Mouse (Mus musculus): Measurements from ENCODE around the gene Zfp874a. TPM values are rescaled to one million over a fixed set of nuclear protein-coding genes. Genes with fewer than 3 reads are reported as not detected.
"Not testable (repeated sequence)": the region's sequence is repeated elsewhere in the genome, so short reads cannot be mapped to it uniquely, and the experiment has no call there.

Zfp874a gene
- polyA plus RNA-seq, 1 experiment: 7.4 TPM

DNA sequence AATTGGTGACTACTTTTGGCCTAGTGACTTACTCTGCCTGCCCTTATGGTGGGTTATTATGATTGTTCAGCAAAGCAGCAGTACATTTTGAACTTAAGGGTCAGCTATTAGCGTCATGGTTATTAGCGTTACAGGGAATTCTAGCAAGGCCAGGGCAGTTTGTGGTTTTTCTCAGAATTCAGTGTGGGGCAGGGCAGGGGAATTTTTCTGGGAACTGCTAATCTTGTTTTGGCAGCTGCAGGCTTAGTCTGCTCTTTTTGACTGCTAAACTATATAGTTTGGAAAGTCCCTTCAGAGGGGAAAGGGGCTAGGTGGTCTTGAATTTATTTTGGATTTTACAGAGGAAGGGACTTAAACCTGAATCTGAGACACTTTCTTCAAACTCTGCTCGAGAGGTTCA is 17.9 kb upstream of the Zfp874a start:
- 88% methylated on average over 3 of the region's 3 CpGs for WGBS
- Histone ChIP-seq H3K4me3 (replicated peaks; ENCODE audit: insufficient read depth, low read depth, low read length) (no peak overlapping the region), H3K27ac (ENCODE audit: insufficient read depth, low read length) (no peak overlapping the region), H3K4me1 (ENCODE audit: control insufficient read depth, insufficient read depth, low read length) (no peaks in the 10 kb centered on the region), H3K27me3 (ENCODE audit: control insufficient read depth, insufficient read depth, low read length) (no peaks in the 10 kb centered on the region)
- no peak for TF ChIP-seq CTCF (IDR thresholded peaks at IDR 0.05; ENCODE audit: borderline replicate concordance, insufficient read depth, low read depth, low read length)
- no peak for TF ChIP-seq POLR2A (IDR thresholded peaks at IDR 0.05; ENCODE audit: borderline replicate concordance, insufficient read depth, low read length)
- no peak for DNase-seq

DNA sequence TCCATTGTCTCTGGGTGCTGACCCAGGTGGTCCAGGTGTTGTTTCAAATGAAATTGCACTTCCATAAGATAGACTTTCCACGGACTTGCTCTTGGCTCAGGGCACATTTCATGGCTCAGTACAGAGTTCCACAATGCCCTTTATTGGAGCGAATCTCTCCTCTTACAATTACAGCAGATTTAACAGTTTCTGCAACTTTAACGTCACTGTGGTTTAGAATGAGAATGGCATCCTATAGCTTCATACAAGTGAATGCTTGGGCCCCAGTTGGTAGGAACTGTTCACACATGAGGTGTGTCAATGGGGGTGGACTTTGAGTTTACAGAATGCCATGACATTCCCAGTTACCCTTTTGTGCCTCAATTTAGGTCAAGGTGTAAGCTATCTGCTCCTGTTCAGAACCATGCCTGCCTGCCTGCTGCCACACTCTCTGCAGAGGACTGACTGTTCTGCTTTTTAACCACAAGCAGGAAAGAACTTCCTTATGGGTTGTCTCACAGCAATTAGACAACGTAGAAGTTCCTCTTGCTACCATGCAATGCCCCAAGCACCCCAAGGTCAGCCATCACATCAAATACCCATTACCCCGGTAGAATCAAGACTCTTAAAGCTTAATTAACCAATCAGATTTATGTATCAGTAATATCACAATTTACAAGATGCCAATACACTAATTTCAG is 12.2 kb upstream of the Zfp874a start:
- not testable (repeated sequence) for H3K4me3 ChIP-seq (replicated peaks; ENCODE audit: insufficient read depth, low read depth, low read length); H3K27ac ChIP-seq (ENCODE audit: insufficient read depth, low read length); H3K27me3 ChIP-seq (ENCODE audit: control insufficient read depth, insufficient read depth, low read length); DNase-seq; H3K4me1 ChIP-seq (ENCODE audit: control insufficient read depth, insufficient read depth, low read length)
- WGBS: 81% methylated on average over 3 of the region's 5 CpGs

DNA sequence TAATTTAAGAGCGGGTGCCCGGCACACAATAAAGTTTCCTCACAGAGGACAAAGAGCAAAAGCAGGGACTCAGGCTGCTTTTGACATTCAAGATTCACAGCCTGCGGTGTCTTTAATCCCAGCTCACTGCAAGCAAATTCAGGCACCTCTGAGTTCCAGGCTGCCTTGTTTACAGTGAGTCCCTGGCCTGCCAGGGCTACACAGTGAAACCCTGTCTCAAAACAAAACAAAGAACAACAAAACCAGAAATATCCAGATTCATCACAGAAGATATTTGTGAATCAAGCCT is 541 bp upstream of the Zfp874a start:
- TF ChIP-seq POLR2A (IDR thresholded peaks at IDR 0.05; ENCODE audit: borderline replicate concordance, insufficient read depth, low read length): no peak
- TF ChIP-seq CTCF (IDR thresholded peaks at IDR 0.05; ENCODE audit: borderline replicate concordance, insufficient read depth, low read depth, low read length): no peak
- Histone ChIP-seq H3K4me3 (replicated peaks; ENCODE audit: insufficient read depth, low read depth, low read length) (peak overlapping the region; percentile 93), H3K27me3 (ENCODE audit: control insufficient read depth, insufficient read depth, low read length) (no peaks in the 10 kb centered on the region), H3K4me1 (ENCODE audit: control insufficient read depth, insufficient read depth, low read length) (no peaks in the 10 kb centered on the region), H3K27ac (ENCODE audit: insufficient read depth, low read length) (peak overlapping the region; percentile 38; the same call in 1 of the 2 replicates)
- no peak for DNase-seq
- WGBS: 5% methylated on average over 3 of the region's 3 CpGs

DNA sequence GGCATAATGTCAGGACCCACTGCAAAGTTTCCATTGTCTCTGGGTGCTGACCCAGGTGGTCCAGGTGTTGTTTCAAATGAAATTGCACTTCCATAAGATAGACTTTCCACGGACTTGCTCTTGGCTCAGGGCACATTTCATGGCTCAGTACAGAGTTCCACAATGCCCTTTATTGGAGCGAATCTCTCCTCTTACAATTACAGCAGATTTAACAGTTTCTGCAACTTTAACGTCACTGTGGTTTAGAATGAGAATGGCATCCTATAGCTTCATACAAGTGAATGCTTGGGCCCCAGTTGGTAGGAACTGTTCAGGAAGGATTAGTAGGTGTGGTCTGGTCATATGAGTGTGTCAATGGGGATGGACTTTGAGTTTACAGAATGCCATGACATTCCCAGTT is 14.3 kb downstream of the Zfp874a start:
- DNase-seq; H3K27ac ChIP-seq (ENCODE audit: insufficient read depth, low read length); H3K4me3 ChIP-seq (replicated peaks; ENCODE audit: insufficient read depth, low read depth, low read length); H3K4me1 ChIP-seq (ENCODE audit: control insufficient read depth, insufficient read depth, low read length); H3K27me3 ChIP-seq (ENCODE audit: control insufficient read depth, insufficient read depth, low read length): not testable (repeated sequence)
- WGBS: 77% methylated on average over 1 of the region's 3 CpGs

DNA sequence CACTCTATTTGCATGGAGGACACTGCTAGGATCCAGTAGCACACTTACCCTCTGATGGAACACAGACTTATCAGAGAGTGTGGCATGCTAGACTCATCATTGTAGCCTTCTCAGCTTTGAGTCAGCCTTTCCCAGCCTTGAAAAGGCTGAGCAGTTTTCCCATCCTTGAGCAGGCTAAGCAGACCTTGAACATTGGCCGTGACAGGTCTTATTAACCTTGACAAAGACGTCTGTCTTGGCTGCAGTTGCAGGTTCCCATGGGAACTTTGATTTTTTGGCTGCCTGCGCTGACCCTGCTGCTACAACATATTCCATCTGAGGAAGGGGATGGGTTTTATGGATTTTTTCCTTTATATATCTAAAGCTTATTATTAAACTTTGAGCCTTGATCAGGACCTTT is 23.3 kb downstream of the Zfp874a start:
- Histone ChIP-seq H3K4me3 (replicated peaks; ENCODE audit: insufficient read depth, low read depth, low read length) (no peak overlapping the region), H3K27me3 (ENCODE audit: control insufficient read depth, insufficient read depth, low read length) (no peaks in the 10 kb centered on the region), H3K27ac (ENCODE audit: insufficient read depth, low read length) (no peak overlapping the region), H3K4me1 (ENCODE audit: control insufficient read depth, insufficient read depth, low read length) (no peaks in the 10 kb centered on the region)
- TF ChIP-seq POLR2A (IDR thresholded peaks at IDR 0.05; ENCODE audit: borderline replicate concordance, insufficient read depth, low read length): no peak
- no peak for TF ChIP-seq CTCF (IDR thresholded peaks at IDR 0.05; ENCODE audit: borderline replicate concordance, insufficient read depth, low read depth, low read length)
- no peak for DNase-seq
- WGBS: 25% methylated on average over 3 of the region's 3 CpGs

GRCm38 (mm10) chr13:67425699-67426098 is 25.7 kb downstream of the Zfp874a start:
- DNase-seq; H3K27ac ChIP-seq (ENCODE audit: insufficient read depth, low read length); H3K27me3 ChIP-seq (ENCODE audit: control insufficient read depth, insufficient read depth, low read length); H3K4me3 ChIP-seq (replicated peaks; ENCODE audit: insufficient read depth, low read depth, low read length); H3K4me1 ChIP-seq (ENCODE audit: control insufficient read depth, insufficient read depth, low read length): not testable (repeated sequence)

GRCm38 (mm10) chr13:67422532-67422931 is 28.9 kb downstream of the Zfp874a start:
- not testable (repeated sequence) for H3K4me1 ChIP-seq (ENCODE audit: control insufficient read depth, insufficient read depth, low read length); DNase-seq; H3K27ac ChIP-seq (ENCODE audit: insufficient read depth, low read length); H3K4me3 ChIP-seq (replicated peaks; ENCODE audit: insufficient read depth, low read depth, low read length); H3K27me3 ChIP-seq (ENCODE audit: control insufficient read depth, insufficient read depth, low read length)
- WGBS: 61% methylated on average over 2 of the region's 2 CpGs

- TF ChIP-seq POLR2A (IDR thresholded peaks at IDR 0.05; ENCODE audit: borderline replicate concordance, insufficient read depth, low read length) (no peak), CTCF (IDR thresholded peaks at IDR 0.05; ENCODE audit: borderline replicate concordance, insufficient read depth, low read depth, low read length) (no peak)
- DNase-seq: peak; percentile 49 to 57
- Histone ChIP-seq H3K4me1 (ENCODE audit: control insufficient read depth, insufficient read depth, low read length) (no peaks in the 10 kb centered on the region), H3K27ac (ENCODE audit: insufficient read depth, low read length) (no peak within 1 kb of the TSS), H3K27me3 (ENCODE audit: control insufficient read depth, insufficient read depth, low read length) (no peaks in the 10 kb centered on the region; the same call in 1 of the 2 replicates), H3K4me3 (replicated peaks; ENCODE audit: insufficient read depth, low read depth, low read length) (peak within 1 kb of the TSS; percentile 83)
- WGBS: 2% methylated on average over 22 of the region's 22 CpGs
Measured at GRCm38 (mm10) chr13:67421207-67421857, 30.1 kb downstream of the Zfp874a start, which contains the start of gene Zfp459. Gene Zfp459 (minus strand): TSS chr13:67421418.
